Mouse (Mus musculus): ENCODE results near the gene 9430007A20Rik. TPM values are rescaled to one million over a fixed set of nuclear protein-coding genes. Genes with fewer than 3 reads are reported as not detected.
"Not testable (repeated sequence)": the region's sequence is repeated elsewhere in the genome, so short reads cannot be mapped to it uniquely, and the experiment has no call there.

9430007A20Rik gene
- total RNA-seq (2021) = not detected
- long read RNA-seq, experiment 1 = 0 reads
- long read RNA-seq, experiment 2 = 0 reads

- no peak for DNase-seq (ENCODE audit: low spot score in 2 of 2)
Observed at GRCm38 (mm10) chr4:144519522-144519921, at the start of gene 9430007A20Rik. Gene 9430007A20Rik, plus strand, starts transcription at chr4:144519822.

- DNase-seq (ENCODE audit: low spot score in 2 of 2) = no peak
Observed at GRCm38 (mm10) chr4:144493331-144493730, 26.3 kb upstream of the 9430007A20Rik start.

GRCm38 (mm10) chr4:144506518-144506917 lies 13.1 kb upstream of the 9430007A20Rik start:
- DNase-seq (ENCODE audit: low spot score in 2 of 2) = no peak

GRCm38 (mm10) chr4:144544689-144545088 lies 25.1 kb downstream of the 9430007A20Rik start:
- no peak for DNase-seq (ENCODE audit: low spot score in 2 of 2)

- DNase-seq (ENCODE audit: low spot score in 2 of 2) = not testable (repeated sequence)
Observed at GRCm38 (mm10) chr4:144545339-144545738, 25.7 kb downstream of the 9430007A20Rik start.

- no peak for DNase-seq (ENCODE audit: low spot score in 2 of 2)
Observed at GRCm38 (mm10) chr4:144551156-144551555, 31.5 kb downstream of the 9430007A20Rik start.

- DNase-seq (ENCODE audit: low spot score in 2 of 2) = no peak
Observed at GRCm38 (mm10) chr4:144559792-144560191, 40.2 kb downstream of the 9430007A20Rik start.

- DNase-seq (ENCODE audit: low spot score in 2 of 2) = no peak
Observed at GRCm38 (mm10) chr4:144561205-144561604, 41.6 kb downstream of the 9430007A20Rik start.

GRCm38 (mm10) chr4:144565034-144565433 lies 45.4 kb downstream of the 9430007A20Rik start, which contains the start of gene Gm13124:
Gene Gm13124, minus strand, starts transcription at chr4:144565134.
- no peak for DNase-seq (ENCODE audit: low spot score in 2 of 2)

GRCm38 (mm10) chr4:144567752-144568151 lies 48.1 kb downstream of the 9430007A20Rik start:
- no peak for DNase-seq (ENCODE audit: low spot score in 2 of 2)

Other genes with a start within 250 kb of the 9430007A20Rik start
- not detected for gene Pramel5, start 239.3 kb upstream of the 9430007A20Rik start, total RNA-seq (2021)
- gene Gm13128, start 189.6 kb upstream of the 9430007A20Rik start, total RNA-seq (2021) = not detected
- gene Gm13119, start 161.9 kb upstream of the 9430007A20Rik start, total RNA-seq (2021) = not detected
- not detected for gene Pramef20, start 141.9 kb upstream of the 9430007A20Rik start, total RNA-seq (2021)
- under 1 TPM in 1 of 2 experiments, not detected in 1; 0.34 TPM for gene Pramef12, start 111.4 kb upstream of the 9430007A20Rik start, total RNA-seq (2021)
- not detected for gene 1700012P22Rik, start 81.0 kb upstream of the 9430007A20Rik start, total RNA-seq (2021)
- gene Gm9944, start 66.5 kb upstream of the 9430007A20Rik start, total RNA-seq (2021) = not detected
- gene Aadacl3, start 56.1 kb upstream of the 9430007A20Rik start, total RNA-seq (2021) = not detected
- gene Gm13124, start 45.3 kb downstream of the 9430007A20Rik start, total RNA-seq (2021) = not detected
- not detected for gene Aadacl4, start 93.9 kb downstream of the 9430007A20Rik start, total RNA-seq (2021)
- gene Gm436, start 166.5 kb downstream of the 9430007A20Rik start, total RNA-seq (2021) = not detected
- under 1 TPM in 1 of 2 experiments, not detected in 1; 0.42 TPM for gene Gm13178, start 201.6 kb downstream of the 9430007A20Rik start, total RNA-seq (2021)